Mouse (Mus musculus) right cerebral cortex, postnatal 36 days (tissue): ENCODE data around the gene Ctrl.

Experiments used
- DNase-seq, 2 experiments: peaks; one replicate each; pipeline ENCODE4 v3.0.0; 2022; ENCODE audit warnings: low spot score in 2 of 2, mixed read lengths in 1 of 2

Gene Ctrl

GRCm38 (mm10) chr8:105937496-105938305 lies 4.0 kb upstream of the Ctrl start:
- DNase-seq: no peak

GRCm38 (mm10) chr8:105936866-105937475 lies 3.3 kb upstream of the Ctrl start:
- DNase-seq: peak; percentile 87 to 90

GRCm38 (mm10) chr8:105935863-105936603 lies 2.4 kb upstream of the Ctrl start:
- no peak for DNase-seq

GRCm38 (mm10) chr8:105935105-105935504 lies 1.4 kb upstream of the Ctrl start:
- no peak for DNase-seq

GRCm38 (mm10) chr8:105932525-105932924 lies 1.1 kb downstream of the Ctrl start:
- DNase-seq: no peak

- peak in 1 of 2 experiments; percentile 70 for DNase-seq
These were observed 2.4 kb downstream of the Ctrl start for GRCm38 (mm10) chr8:105931271-105931670.

- peak in 1 of 2 experiments; percentile 53 for DNase-seq
These were observed 3.1 kb downstream of the Ctrl start for GRCm38 (mm10) chr8:105930602-105931001.

GRCm38 (mm10) chr8:105925123-105925522 lies 8.5 kb downstream of the Ctrl start:
- DNase-seq: peak; percentile 45 to 49

GRCm38 (mm10) chr8:105919390-105919789 lies 14.3 kb downstream of the Ctrl start:
- DNase-seq: peak in 1 of 2 experiments; percentile 11

- DNase-seq: no peak
These were observed 32.6 kb downstream of the Ctrl start for GRCm38 (mm10) chr8:105900941-105901616.

- peak; percentile 85 to 87 for DNase-seq
These were observed 33.3 kb downstream of the Ctrl start, which contains the start of gene Pskh1 for GRCm38 (mm10) chr8:105900180-105900940. TSS of gene Pskh1 (plus strand) at chr8:105900441.

GRCm38 (mm10) chr8:105897801-105898480 lies 35.7 kb downstream of the Ctrl start:
- DNase-seq: peak in 1 of 2 experiments; percentile 26

GRCm38 (mm10) chr8:105893339-105893738 lies 40.3 kb downstream of the Ctrl start, which contains the start of gene Nrn1l:
TSS of gene Nrn1l (plus strand) at chr8:105893567.
- peak; percentile 77 to 81 for DNase-seq

GRCm38 (mm10) chr8:105892432-105892831 lies 41.2 kb downstream of the Ctrl start:
- DNase-seq: no peak

- peak; percentile 38 to 39 for DNase-seq
These were observed 42.8 kb downstream of the Ctrl start for GRCm38 (mm10) chr8:105890870-105891269.

GRCm38 (mm10) chr8:105889756-105890465 lies 43.8 kb downstream of the Ctrl start:
- DNase-seq: no peak
